Mouse (Mus musculus): ENCODE measurements around the gene BC053393. TPM values are rescaled to one million over a fixed set of nuclear protein-coding genes. Genes with fewer than 3 reads are reported as not detected.

BC053393 gene
- polyA plus RNA-seq (2016; fragmentation: Nextera tagmentation; extraction: Ambion mirVana), result not detected in 2 replicates

DNA sequence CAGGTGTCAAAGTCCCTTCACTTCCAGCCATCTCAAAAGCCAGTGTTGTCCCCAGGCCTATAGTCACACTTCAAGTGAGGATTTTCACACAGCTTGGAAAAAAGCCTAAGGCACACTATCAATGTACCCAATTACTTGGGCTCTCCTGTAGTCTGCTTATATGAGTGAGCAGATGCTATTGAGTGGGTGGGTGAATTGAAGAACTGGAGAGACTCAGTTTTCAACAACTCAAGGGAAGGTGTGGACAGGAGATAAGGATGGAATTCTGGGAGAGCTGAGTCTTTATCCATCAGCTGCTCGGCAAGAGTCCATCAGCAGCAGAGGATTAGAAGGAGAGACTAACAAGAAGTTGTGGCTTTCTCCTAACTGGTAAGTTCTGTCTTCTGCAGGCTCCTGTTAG, at the start of gene BC053393:
Gene BC053393, plus strand, starts transcription at position 210 of the 400 bp plus-strand sequence.
- Histone ChIP-seq H3K36me3 (no peaks in the 10 kb centered on the region), H3K27ac (no peak within 1 kb of the TSS), H3K4me1 (no peaks in the 10 kb centered on the region), H3K9ac (no peak within 1 kb of the TSS), H3K4me3 (no peak within 1 kb of the TSS), H3K9me3 (no peaks in the 10 kb centered on the region), H3K4me2 (replicated peaks) (no peak within 1 kb of the TSS), H3K27me3 (no peaks in the 10 kb centered on the region)
- ATAC-seq (ENCODE audit: insufficient number of reproducible peaks, insufficient read depth, low FRiP score, low TSS enrichment), result no peak
- WGBS, result 81% methylated on average over 1 of the region's 1 CpGs

DNA sequence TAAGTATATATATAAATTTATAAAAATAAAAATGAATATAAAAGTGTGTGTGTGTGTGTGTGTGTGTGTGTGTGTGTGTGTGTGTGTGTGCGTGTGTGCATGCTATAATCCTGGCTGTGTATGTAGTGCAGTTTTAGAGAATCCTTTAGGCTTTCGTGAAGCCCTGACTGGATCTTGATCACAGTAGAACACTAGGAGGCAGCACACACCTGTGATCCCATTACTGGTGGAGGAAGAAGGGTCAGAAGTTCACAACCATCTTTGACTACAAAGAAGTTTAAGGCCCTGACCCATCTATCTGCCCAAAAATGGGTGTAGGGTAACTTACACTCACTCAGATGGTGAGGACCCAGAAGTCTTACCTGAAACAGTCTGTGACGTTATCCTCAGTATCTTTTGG, 48.6 kb upstream of the BC053393 start:
- no peak overlapping the region for H3K27ac ChIP-seq
- no peaks in the 10 kb centered on the region for H3K27me3 ChIP-seq
- no peaks in the 10 kb centered on the region for H3K9me3 ChIP-seq
- no peak for ATAC-seq (ENCODE audit: insufficient number of reproducible peaks, insufficient read depth, low FRiP score, low TSS enrichment)
- H3K4me1 ChIP-seq, result no peaks in the 10 kb centered on the region
- H3K4me3 ChIP-seq, result no peak overlapping the region
- 80% methylated on average over 3 of the region's 3 CpGs for WGBS
- no peaks in the 10 kb centered on the region for H3K36me3 ChIP-seq
- no peak overlapping the region for H3K4me2 ChIP-seq (replicated peaks)
- H3K9ac ChIP-seq, result no peak overlapping the region

DNA sequence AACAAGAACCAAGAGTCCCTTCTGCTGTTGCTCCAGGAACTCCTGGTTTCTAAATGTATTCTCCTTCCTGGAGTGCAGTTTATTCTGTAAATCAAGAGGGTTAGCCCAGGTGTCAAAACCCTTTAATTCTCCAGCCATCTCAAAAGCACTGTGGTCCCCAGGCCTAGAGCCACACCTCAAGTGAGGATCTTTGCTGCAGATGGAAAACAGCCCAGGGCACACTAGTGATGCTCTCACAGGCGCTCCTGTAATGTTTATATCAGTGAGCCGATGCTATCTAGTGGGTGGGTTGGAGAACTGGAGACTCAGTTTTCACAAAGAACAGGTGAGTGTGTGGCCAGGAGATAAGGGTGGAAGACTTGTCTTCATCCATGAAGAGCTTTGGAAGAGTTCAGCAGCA, 47.4 kb upstream of the BC053393 start, which contains the start of gene Gm12169:
Gene Gm12169, plus strand, starts transcription at position 301 of the 400 bp plus-strand sequence.
- H3K9me3 ChIP-seq, result no peaks in the 10 kb centered on the region
- H3K27ac ChIP-seq, result no peak within 1 kb of the TSS
- H3K27me3 ChIP-seq, result no peaks in the 10 kb centered on the region
- H3K4me3 ChIP-seq, result no peak within 1 kb of the TSS
- 88% methylated on average over 2 of the region's 2 CpGs for WGBS
- H3K36me3 ChIP-seq, result no peaks in the 10 kb centered on the region
- ATAC-seq (ENCODE audit: insufficient number of reproducible peaks, insufficient read depth, low FRiP score, low TSS enrichment), result no peak
- H3K4me2 ChIP-seq (replicated peaks), result no peak within 1 kb of the TSS
- no peak within 1 kb of the TSS for H3K9ac ChIP-seq
- H3K4me1 ChIP-seq, result no peaks in the 10 kb centered on the region

DNA sequence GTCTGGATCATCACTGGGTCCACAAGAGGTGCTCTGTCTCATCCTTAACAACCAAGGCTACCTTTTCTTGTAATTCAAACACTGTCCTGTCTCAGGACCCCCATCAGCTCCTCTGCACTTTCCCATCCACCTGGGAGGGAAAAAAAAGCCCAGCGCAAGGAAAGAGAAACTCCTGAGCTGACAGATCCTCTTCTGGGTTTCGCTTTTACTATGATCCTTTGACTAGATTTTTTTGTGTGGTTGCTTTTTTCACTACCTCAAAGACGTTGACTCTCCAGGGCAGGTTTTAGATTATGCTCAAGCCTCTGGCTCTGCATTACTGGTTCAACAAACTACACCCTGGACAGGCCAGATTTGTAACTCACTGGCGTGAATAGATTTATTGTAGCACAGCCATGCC, 41.2 kb upstream of the BC053393 start:
- H3K9ac ChIP-seq, result no peak overlapping the region
- no peaks in the 10 kb centered on the region for H3K36me3 ChIP-seq
- H3K4me1 ChIP-seq, result no peaks in the 10 kb centered on the region
- H3K27ac ChIP-seq, result no peak overlapping the region
- no peak overlapping the region for H3K4me3 ChIP-seq
- no peak overlapping the region for H3K4me2 ChIP-seq (replicated peaks)
- no peaks in the 10 kb centered on the region for H3K9me3 ChIP-seq
- H3K27me3 ChIP-seq, result no peaks in the 10 kb centered on the region
- 67% methylated on average over 4 of the region's 4 CpGs for WGBS
- no peak for ATAC-seq (ENCODE audit: insufficient number of reproducible peaks, insufficient read depth, low FRiP score, low TSS enrichment)

DNA sequence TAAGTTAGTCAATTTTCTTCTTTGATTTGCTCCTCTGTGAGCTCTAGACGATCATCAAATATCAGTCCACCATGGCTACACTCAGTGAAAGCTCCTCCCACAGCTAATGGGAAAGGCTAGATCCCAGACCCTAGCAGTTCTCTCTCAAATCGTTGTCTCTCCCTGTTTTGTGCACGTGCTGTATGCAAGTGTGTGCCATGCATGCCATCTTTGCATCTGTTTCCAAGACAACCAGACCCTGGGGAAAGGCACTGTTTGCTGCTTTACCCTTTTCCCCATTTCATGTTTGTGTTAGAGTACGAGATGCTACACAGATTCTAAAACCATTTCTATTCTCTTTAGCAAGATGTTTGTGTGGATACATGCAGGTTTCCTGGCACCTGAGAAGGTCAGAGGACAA, 34.4 kb upstream of the BC053393 start:
- no peak overlapping the region for H3K4me3 ChIP-seq
- no peak overlapping the region for H3K9ac ChIP-seq
- H3K9me3 ChIP-seq, result no peaks in the 10 kb centered on the region
- no peaks in the 10 kb centered on the region for H3K36me3 ChIP-seq
- H3K4me1 ChIP-seq, result no peaks in the 10 kb centered on the region
- H3K27ac ChIP-seq, result no peak overlapping the region
- H3K27me3 ChIP-seq, result no peaks in the 10 kb centered on the region
- no peak for ATAC-seq (ENCODE audit: insufficient number of reproducible peaks, insufficient read depth, low FRiP score, low TSS enrichment)
- 73% methylated on average over 4 of the region's 4 CpGs for WGBS
- no peak overlapping the region for H3K4me2 ChIP-seq (replicated peaks)

DNA sequence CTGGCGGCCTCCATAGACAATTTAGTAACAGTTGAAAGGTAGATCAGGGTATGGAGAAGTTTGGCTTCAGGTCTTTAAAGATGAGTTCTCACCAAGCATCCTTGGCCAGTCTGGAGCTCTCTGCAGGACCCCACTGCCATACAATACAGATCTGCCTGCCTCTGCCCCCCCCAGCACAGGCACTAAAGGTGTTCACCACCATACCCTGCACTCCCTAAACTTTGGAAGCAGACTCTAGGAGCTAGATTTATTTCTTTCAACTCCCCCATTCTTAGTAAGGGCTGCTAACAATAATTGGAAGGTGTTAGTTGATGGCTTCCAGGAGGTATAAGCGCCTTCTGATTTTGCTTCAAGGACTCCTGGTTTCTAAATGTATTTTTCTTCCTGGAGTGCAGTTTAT, 27.8 kb upstream of the BC053393 start:
- no peak overlapping the region for H3K9ac ChIP-seq
- ATAC-seq (ENCODE audit: insufficient number of reproducible peaks, insufficient read depth, low FRiP score, low TSS enrichment), result no peak
- no peaks in the 10 kb centered on the region for H3K4me1 ChIP-seq
- H3K4me2 ChIP-seq (replicated peaks), result no peak overlapping the region
- WGBS, result 89% methylated on average over 2 of the region's 2 CpGs
- H3K27me3 ChIP-seq, result no peaks in the 10 kb centered on the region
- H3K36me3 ChIP-seq, result no peaks in the 10 kb centered on the region
- H3K27ac ChIP-seq, result no peak overlapping the region
- no peak overlapping the region for H3K4me3 ChIP-seq
- no peaks in the 10 kb centered on the region for H3K9me3 ChIP-seq

DNA sequence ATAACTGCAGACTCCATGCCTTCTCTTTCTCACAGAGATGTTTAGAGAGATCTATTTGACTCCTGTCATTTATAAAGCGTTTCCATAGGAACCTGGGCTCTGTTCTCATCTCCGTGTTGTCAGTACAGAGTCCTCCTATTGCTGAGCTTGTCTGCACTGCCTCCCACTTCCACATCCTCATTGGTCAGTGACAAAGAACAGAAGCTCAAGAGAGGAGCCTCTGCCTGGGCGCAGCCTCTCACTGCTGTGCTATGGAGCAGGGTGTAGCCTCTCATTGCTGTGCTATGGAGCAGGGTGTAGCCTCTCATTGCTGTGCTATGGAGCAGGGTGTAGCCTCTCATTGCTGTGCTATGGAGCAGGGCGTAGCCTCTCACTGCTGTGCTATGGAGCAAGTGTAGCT, 21.6 kb upstream of the BC053393 start:
- Histone ChIP-seq H3K9me3 (no peaks in the 10 kb centered on the region), H3K4me3 (no peak overlapping the region), H3K27me3 (no peaks in the 10 kb centered on the region), H3K4me1 (no peaks in the 10 kb centered on the region), H3K4me2 (replicated peaks) (no peak overlapping the region), H3K9ac (no peak overlapping the region), H3K27ac (no peak overlapping the region), H3K36me3 (no peaks in the 10 kb centered on the region)
- WGBS, result 89% methylated on average over 4 of the region's 4 CpGs
- ATAC-seq (ENCODE audit: insufficient number of reproducible peaks, insufficient read depth, low FRiP score, low TSS enrichment), result no peak

DNA sequence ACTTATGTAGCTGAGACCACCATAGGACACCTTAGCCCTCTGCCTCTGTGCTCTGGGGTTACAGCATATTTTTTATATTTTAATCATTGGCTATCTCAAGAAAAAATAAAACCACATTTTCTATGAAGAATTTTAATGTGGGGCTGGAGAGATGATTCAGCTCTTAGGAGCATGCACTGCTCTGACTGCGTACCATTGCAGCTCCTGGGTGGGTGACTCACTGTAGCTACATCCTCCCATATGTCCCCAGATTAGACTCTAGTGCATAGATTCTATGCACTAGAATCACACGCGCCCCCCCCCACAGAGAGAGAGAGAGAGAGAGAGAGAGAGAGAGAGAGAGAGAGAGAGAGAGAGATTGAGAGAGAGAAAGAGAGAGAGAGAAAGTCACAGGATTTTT, 18.6 kb upstream of the BC053393 start:
- no peak for ATAC-seq (ENCODE audit: insufficient number of reproducible peaks, insufficient read depth, low FRiP score, low TSS enrichment)
- WGBS, result 96% methylated on average over 3 of the region's 3 CpGs
- Histone ChIP-seq H3K27me3 (no peaks in the 10 kb centered on the region), H3K9me3 (no peaks in the 10 kb centered on the region), H3K36me3 (no peaks in the 10 kb centered on the region), H3K9ac (no peak overlapping the region), H3K27ac (no peak overlapping the region), H3K4me2 (replicated peaks) (no peak overlapping the region), H3K4me1 (no peaks in the 10 kb centered on the region), H3K4me3 (no peak overlapping the region)

DNA sequence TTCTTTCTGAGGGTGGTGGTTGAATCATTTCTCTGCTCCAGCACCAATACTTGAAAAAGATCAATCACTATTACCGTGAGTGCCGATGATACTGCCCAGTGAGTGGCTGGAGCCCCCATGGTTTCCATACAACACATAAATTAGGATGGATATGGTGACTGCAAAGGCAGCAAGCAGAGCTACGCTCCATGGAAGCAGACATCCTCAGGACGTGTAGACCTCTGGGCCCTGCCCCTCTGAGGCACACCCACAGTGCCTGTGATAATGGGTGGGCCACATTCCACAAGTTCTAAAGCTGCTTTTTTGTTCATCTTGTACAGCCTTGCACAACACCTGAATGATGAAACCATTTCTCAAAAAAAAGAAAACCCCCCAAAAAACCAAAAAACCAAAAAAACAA, 10.2 kb upstream of the BC053393 start:
- 89% methylated on average over 4 of the region's 4 CpGs for WGBS

DNA sequence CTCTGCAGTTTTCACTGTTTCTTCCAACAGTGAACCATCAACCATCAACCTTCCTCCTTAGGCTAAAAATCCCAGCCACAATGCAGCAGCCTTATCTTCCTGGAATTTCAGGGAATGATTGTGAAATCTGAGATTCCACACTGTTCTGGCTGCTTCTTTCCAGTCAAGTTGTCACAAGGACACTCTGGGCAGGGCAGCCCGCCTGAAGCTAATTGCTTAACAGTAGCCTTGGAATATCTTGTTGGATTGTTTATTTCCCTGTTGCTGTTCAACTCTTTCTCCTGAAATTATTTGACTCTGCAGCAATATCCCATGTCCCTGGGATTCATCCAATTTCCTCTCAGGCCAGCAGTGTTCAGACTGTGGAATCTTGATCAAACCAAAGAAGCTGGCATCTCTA, 6.7 kb upstream of the BC053393 start:
- WGBS, result 53% methylated on average over 1 of the region's 1 CpGs
- H3K4me3 ChIP-seq, result no peak overlapping the region

More for the DNA sequence above, 10.2 kb upstream of the BC053393 start:
- H3K9me3 ChIP-seq, result no peaks in the 10 kb centered on the region
- no peaks in the 10 kb centered on the region for H3K4me1 ChIP-seq
- no peak overlapping the region for H3K27ac ChIP-seq
- ATAC-seq (ENCODE audit: insufficient number of reproducible peaks, insufficient read depth, low FRiP score, low TSS enrichment), result no peak
- H3K9ac ChIP-seq, result no peak overlapping the region
- H3K27me3 ChIP-seq, result no peaks in the 10 kb centered on the region
- H3K4me2 ChIP-seq (replicated peaks), result no peak overlapping the region
- no peak overlapping the region for H3K4me3 ChIP-seq
- no peaks in the 10 kb centered on the region for H3K36me3 ChIP-seq

DNA sequence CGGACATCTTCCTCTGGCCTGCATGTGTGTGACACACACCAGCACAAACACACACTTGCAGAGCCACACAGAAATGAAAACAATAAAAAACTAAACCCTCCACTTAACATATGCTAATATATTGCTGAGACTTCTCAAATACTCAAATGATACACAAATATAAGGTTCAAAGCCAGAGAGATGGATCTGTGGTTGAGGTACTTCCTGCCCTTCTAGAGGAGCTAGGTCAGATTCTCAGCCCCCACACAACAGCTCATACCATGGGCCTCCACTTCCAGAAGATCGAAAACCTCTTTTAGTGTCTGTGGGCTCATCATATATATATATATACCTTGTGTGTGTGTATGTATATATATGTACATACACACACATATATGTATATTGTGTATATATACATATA, 5.4 kb upstream of the BC053393 start:
- no peaks in the 10 kb centered on the region for H3K4me1 ChIP-seq
- H3K27ac ChIP-seq, result no peak overlapping the region
- no peak overlapping the region for H3K4me2 ChIP-seq (replicated peaks)
- no peaks in the 10 kb centered on the region for H3K9me3 ChIP-seq
- H3K4me3 ChIP-seq, result no peak overlapping the region
- no peak for ATAC-seq (ENCODE audit: insufficient number of reproducible peaks, insufficient read depth, low FRiP score, low TSS enrichment)
- H3K36me3 ChIP-seq, result no peaks in the 10 kb centered on the region
- H3K9ac ChIP-seq, result no peak overlapping the region
- 95% methylated on average over 2 of the region's 2 CpGs for WGBS
- no peaks in the 10 kb centered on the region for H3K27me3 ChIP-seq

More for the DNA sequence above, 6.7 kb upstream of the BC053393 start:
- Histone ChIP-seq H3K4me2 (replicated peaks) (no peak overlapping the region), H3K27me3 (no peaks in the 10 kb centered on the region), H3K9me3 (no peaks in the 10 kb centered on the region), H3K27ac (no peak overlapping the region), H3K9ac (no peak overlapping the region), H3K36me3 (no peaks in the 10 kb centered on the region), H3K4me1 (no peaks in the 10 kb centered on the region)
- ATAC-seq (ENCODE audit: insufficient number of reproducible peaks, insufficient read depth, low FRiP score, low TSS enrichment), result no peak

DNA sequence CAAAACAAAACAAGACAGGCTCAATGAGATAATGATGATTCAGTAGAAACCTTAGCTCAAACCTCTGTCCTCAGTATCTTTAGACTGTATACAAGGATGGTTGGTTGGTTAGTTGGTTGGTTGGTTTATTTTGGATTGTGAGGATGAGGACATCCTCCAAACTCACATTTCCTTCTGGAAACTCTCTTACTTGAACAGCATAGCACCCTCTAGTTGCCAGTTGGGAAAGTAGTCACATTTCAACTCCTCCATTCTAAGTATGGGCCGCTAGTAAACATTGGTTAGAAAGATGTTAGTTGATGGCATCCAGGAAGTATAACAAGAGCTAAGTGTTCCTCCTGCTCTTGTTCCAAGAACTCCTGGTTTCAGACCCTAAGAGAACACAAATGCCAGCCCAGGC, 2.2 kb upstream of the BC053393 start:
- Histone ChIP-seq H3K9me3 (no peaks in the 10 kb centered on the region), H3K36me3 (no peaks in the 10 kb centered on the region), H3K27ac (no peak overlapping the region), H3K4me1 (no peaks in the 10 kb centered on the region), H3K4me2 (replicated peaks) (no peak overlapping the region), H3K27me3 (no peaks in the 10 kb centered on the region), H3K9ac (no peak overlapping the region), H3K4me3 (no peak overlapping the region)
- ATAC-seq (ENCODE audit: insufficient number of reproducible peaks, insufficient read depth, low FRiP score, low TSS enrichment), result no peak
- WGBS, result 72% methylated on average over 1 of the region's 1 CpGs

DNA sequence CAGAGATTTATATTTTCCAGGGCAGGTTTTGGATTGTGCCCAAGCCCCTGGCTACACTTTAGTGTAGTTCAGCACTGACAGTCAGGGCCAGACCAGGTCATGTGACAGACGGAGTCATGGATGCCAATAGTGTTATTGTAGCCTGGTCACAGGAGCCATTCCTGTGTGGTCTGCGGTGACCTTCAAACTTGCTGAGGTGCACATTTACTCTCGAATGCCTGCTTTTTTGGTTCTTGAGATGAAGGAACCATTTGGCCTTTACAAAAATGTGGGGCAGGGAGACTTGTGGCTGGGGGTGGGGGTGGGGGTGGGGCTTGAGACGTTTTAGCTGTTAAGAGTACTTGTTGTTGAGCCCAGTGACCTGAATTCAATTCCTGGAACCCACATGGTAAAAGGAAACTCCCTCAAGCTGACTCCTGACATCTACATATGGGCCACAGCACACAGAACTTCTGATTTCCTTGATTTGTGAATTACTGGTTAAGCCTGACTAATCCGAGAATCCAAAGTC, 7.5 kb downstream of the BC053393 start:
- no peaks in the 10 kb centered on the region for H3K9me3 ChIP-seq
- H3K9ac ChIP-seq, result no peak overlapping the region
- no peak overlapping the region for H3K4me3 ChIP-seq
- H3K36me3 ChIP-seq, result no peaks in the 10 kb centered on the region
- 52% methylated on average over 5 of the region's 5 CpGs for WGBS
- no peaks in the 10 kb centered on the region for H3K27me3 ChIP-seq
- ATAC-seq (ENCODE audit: insufficient number of reproducible peaks, insufficient read depth, low FRiP score, low TSS enrichment), result no peak
- H3K27ac ChIP-seq, result no peak overlapping the region
- no peak overlapping the region for H3K4me2 ChIP-seq (replicated peaks)
- H3K4me1 ChIP-seq, result no peaks in the 10 kb centered on the region

Measured in embryonic facial prominence, embryonic 12.5 days (tissue).